8 mouse cellular contexts compared by ENCODE assay signal in genomic region chr19:41743396-41743795, GRCm38 (mm10). TPM values are rescaled to one million over a fixed set of nuclear protein-coding genes. Genes with fewer than 3 reads are reported as not detected.
DNase-seq lines count a peak whose midpoint lies in the region; ATAC-seq and TF ChIP-seq lines count a peak whose summit lies in the region.

Gene Slit1 (minus strand): TSS chr19:41743665.

- no peak within 1 kb of the TSS for H3K27ac ChIP-seq in ES-Bruce4 (ENCODE audit: insufficient read depth, low read length)
- peak within 1 kb of the TSS; percentile 70 for H3K27ac ChIP-seq in forebrain, embryonic 14.5 days (ENCODE audit: low read depth, low read length)
- H3K27ac ChIP-seq in neural tube, embryonic 14.5 days (ENCODE audit: low read depth, low read length) = peak within 1 kb of the TSS; percentile 70

- TF ChIP-seq EP300 in ES-Bruce4 (IDR thresholded peaks at IDR 0.05; ENCODE audit: insufficient read depth, low read depth, low read length) = no peak

- peak; percentile 11; the same call in 1 of the 2 replicates for ATAC-seq in forebrain, embryonic 14.5 days
- ATAC-seq in neural tube, embryonic 14.5 days (ENCODE audit: low read depth) = peak; percentile 68

- H3K4me3 ChIP-seq in ES-Bruce4 (ENCODE audit: low read depth, low read length) = peak within 1 kb of the TSS; percentile 51
- H3K4me3 ChIP-seq in forebrain, embryonic 14.5 days (ENCODE audit: low read depth, low read length) = peak within 1 kb of the TSS; percentile 64
- H3K4me3 ChIP-seq in neural tube, embryonic 14.5 days (ENCODE audit: low read depth, low read length) = peak within 1 kb of the TSS; percentile 74

- H3K9ac ChIP-seq in ES-Bruce4 (ENCODE audit: low read depth, poor library complexity, severe bottlenecking) = peak within 1 kb of the TSS; percentile 23
- peak within 1 kb of the TSS; percentile 87 for H3K9ac ChIP-seq in forebrain, embryonic 14.5 days (ENCODE audit: low read length)
- H3K9ac ChIP-seq in neural tube, embryonic 14.5 days (replicated peaks; ENCODE audit: low read depth, low read length) = peak within 1 kb of the TSS; percentile 87

- H3K4me1 ChIP-seq in ES-Bruce4 (ENCODE audit: control insufficient read depth, insufficient read depth, low read length) = no peaks in the 10 kb centered on the region
- H3K4me1 ChIP-seq in forebrain, embryonic 14.5 days (ENCODE audit: control insufficient read depth, insufficient read depth, low read length) = peaks cover 74% of the 10 kb centered on the region
- peaks cover 29% of the 10 kb centered on the region for H3K4me1 ChIP-seq in neural tube, embryonic 14.5 days (ENCODE audit: control insufficient read depth, insufficient read depth, low read length)

- TF ChIP-seq CTCF in ES-Bruce4 (IDR thresholded peaks at IDR 0.05; ENCODE audit: low read depth, low read length) = no peak

- H3K4me2 ChIP-seq in forebrain, embryonic 14.5 days (ENCODE audit: low read length) = peak within 1 kb of the TSS; percentile 79
- H3K4me2 ChIP-seq in neural tube, embryonic 14.5 days (ENCODE audit: low read depth, low read length) = peak within 1 kb of the TSS; percentile 72

- peak; percentile 14 for DNase-seq in gastrocnemius, postnatal 10 days
- DNase-seq in gastrocnemius, adult 18-20 months (ENCODE audit: low spot score) = no peak
- peak; percentile 79 for DNase-seq in forebrain, embryonic 14.5 days (ENCODE audit: low spot score)
- DNase-seq in left cerebral cortex, adult 8-10 months (ENCODE audit: low spot score in 2 of 2) = peak; percentile 47 to 53
- DNase-seq in urinary bladder, adult 18-20 months (ENCODE audit: low spot score in 2 of 2) = no peak
- DNase-seq in thymus, postnatal 14 days = no peak

- peaks cover 4% of the 10 kb centered on the region for H3K27me3 ChIP-seq in ES-Bruce4 (ENCODE audit: control insufficient read depth, insufficient read depth, low read length, poor library complexity, severe bottlenecking)
- peaks cover 12% of the 10 kb centered on the region for H3K27me3 ChIP-seq in forebrain, embryonic 14.5 days (replicated peaks; ENCODE audit: control insufficient read depth, insufficient read depth, low read length)
- H3K27me3 ChIP-seq in neural tube, embryonic 14.5 days (ENCODE audit: control insufficient read depth, insufficient read depth, low read length) = 0 out of 2 replicates have a peak, but pooled peaks cover 4% of the 10 kb centered on the region

- WGBS in forebrain, embryonic 14.5 days = under 1% methylated on average over 44 of the region's 44 CpGs
- under 1% methylated on average over 33 of the region's 44 CpGs for WGBS in neural tube, embryonic 14.5 days

- H3K9me3 ChIP-seq in ES-Bruce4 (replicated peaks; ENCODE audit: control insufficient read depth, insufficient read depth, low read length, poor library complexity, severe bottlenecking) = no peaks in the 10 kb centered on the region
- H3K9me3 ChIP-seq in forebrain, embryonic 14.5 days (replicated peaks; ENCODE audit: control insufficient read depth, low read length) = no peaks in the 10 kb centered on the region
- H3K9me3 ChIP-seq in neural tube, embryonic 14.5 days (ENCODE audit: control insufficient read depth, low read length) = no peaks in the 10 kb centered on the region

- TF ChIP-seq POLR2A in ES-Bruce4 (IDR thresholded peaks at IDR 0.05; ENCODE audit: insufficient read depth, low read length) = no peak

- H3K36me3 ChIP-seq in ES-Bruce4 (ENCODE audit: control insufficient read depth, insufficient read depth, low read length, poor library complexity, severe bottlenecking) = no peaks in the 10 kb centered on the region
- no peaks in the 10 kb centered on the region for H3K36me3 ChIP-seq in forebrain, embryonic 14.5 days (ENCODE audit: control insufficient read depth, insufficient read depth, low read length)
- no peaks in the 10 kb centered on the region for H3K36me3 ChIP-seq in neural tube, embryonic 14.5 days (ENCODE audit: control insufficient read depth, insufficient read depth, low read length)

RNA-seq across cellular contexts. Expression of gene Slit1, which starts in this region (rescaled TPM):
- 1 to 10 TPM; 1.6 TPM for total RNA-seq in gastrocnemius, postnatal 10 days (2021)
- 1 to 10 TPM in 1 of 2 experiments, under 1 TPM in 1; 0.50 to 1.2 TPM for total RNA-seq in gastrocnemius, adult 18-20 months (2021)
- 1.2 and 1.4 TPM in 2 replicates for polyA plus RNA-seq in ES-Bruce4 (2011; ENCODE audit: insufficient read depth, insufficient read length, low read depth, missing spikeins)
- polyA plus RNA-seq in forebrain, embryonic 14.5 days (2014; fragmentation: Nextera tagmentation; extraction: Ambion mirVana) = 13.5 and 22.5 TPM in 2 replicates
- total RNA-seq in left cerebral cortex, adult 8-10 months (2022) = 10 to 100 TPM; 43.6 to 51.7 (median 48.7) TPM
- 38.5 and 53.5 TPM in 2 replicates for polyA plus RNA-seq in neural tube, embryonic 14.5 days (2014; fragmentation: Nextera tagmentation; extraction: Ambion mirVana)

Comparison
In these comparisons a context has a peak if more than half of its experiments do, and no peak if none do; other contexts are left out.
1. RNA of gene Slit1 (total RNA-seq): 43.6 to 51.7 TPM in left cerebral cortex, adult 8-10 months; 1.6 TPM in gastrocnemius, postnatal 10 days and 0.50 to 1.2 TPM in gastrocnemius, adult 18-20 months; every median in the first group is over 10 times any median in the second.
2. DNase-seq: peak in gastrocnemius, postnatal 10 days (single experiment), forebrain, embryonic 14.5 days (single experiment) and left cerebral cortex, adult 8-10 months (2 of 2); none in gastrocnemius, adult 18-20 months (single experiment), urinary bladder, adult 18-20 months (0 of 2) and thymus, postnatal 14 days (single experiment).
3. H3K9ac ChIP-seq: peak in every context shown above with its lines; median percentile 87 in forebrain, embryonic 14.5 days; 87 in neural tube, embryonic 14.5 days; 23 in ES-Bruce4.
4. Peak in every context shown above with its lines, with median percentiles within 50 percentile points of each other: H3K4me3 ChIP-seq.